8 mouse cellular contexts compared by ENCODE assay signal in genomic region chr10:76442178-76443088, GRCm38 (mm10). TPM values are rescaled to one million over a fixed set of nuclear protein-coding genes. Genes with fewer than 3 reads are reported as not detected.
DNase-seq lines count a peak whose midpoint lies in the region; ATAC-seq and TF ChIP-seq lines count a peak whose summit lies in the region.

TSS of gene Pcnt (minus strand) at chr10:76442786.

- H3K4me1 ChIP-seq in MEL (ENCODE audit: control insufficient read depth in 1 of 2, insufficient read depth in 2 of 2, low read length in 2 of 2), result peaks cover 8 to 37% of the 10 kb centered on the region in 2 experiments
- H3K4me1 ChIP-seq in cerebellum, adult 2 months (ENCODE audit: control insufficient read depth, insufficient read depth, low read length), result no peaks in the 10 kb centered on the region
- H3K4me1 ChIP-seq in forebrain, postnatal 0 days (ENCODE audit: insufficient read depth), result peaks cover 4% of the 10 kb centered on the region
- H3K4me1 ChIP-seq in lung, embryonic 15.5 days, result peaks cover 21% of the 10 kb centered on the region

- peak within 1 kb of the TSS; percentile 75 for H3K4me2 ChIP-seq in forebrain, postnatal 0 days (ENCODE audit: low read depth)
- peak within 1 kb of the TSS; percentile 78 for H3K4me2 ChIP-seq in lung, embryonic 15.5 days

- peak; percentile 99 for DNase-seq in MEL (ENCODE audit: low read depth, low spot score)
- DNase-seq in cerebellum, adult 2 months, result peak; percentile 97 to 98
- peak; percentile 99 for DNase-seq in forebrain, postnatal 0 days
- DNase-seq in heart, postnatal 4 days, result peak; percentile 98
- peak; percentile 96 to 97 for DNase-seq in layer of hippocampus, adult 8-10 months (ENCODE audit: low spot score in 2 of 2)
- DNase-seq in ovary, adult 18-20 months (ENCODE audit: low spot score), result peak; percentile 96
- peak; percentile 98 for DNase-seq in thymus, postnatal 0 days (ENCODE audit: low spot score)

- H3K27me3 ChIP-seq in MEL (ENCODE audit: control insufficient read depth in 1 of 2, insufficient read depth in 2 of 2, low read length in 2 of 2), result no peaks in the 10 kb centered on the region
- no peaks in the 10 kb centered on the region for H3K27me3 ChIP-seq in cerebellum, adult 2 months (ENCODE audit: control insufficient read depth, insufficient read depth, low read length)
- H3K27me3 ChIP-seq in forebrain, postnatal 0 days (ENCODE audit: insufficient read depth, low read length), result no peaks in the 10 kb centered on the region
- H3K27me3 ChIP-seq in lung, embryonic 15.5 days, result no peaks in the 10 kb centered on the region

- peak within 1 kb of the TSS; percentile 76 to 93 for H3K4me3 ChIP-seq in MEL (ENCODE audit: control insufficient read depth in 1 of 2, insufficient read depth in 1 of 2, low read depth in 2 of 2, low read length in 2 of 2)
- H3K4me3 ChIP-seq in cerebellum, adult 2 months (replicated peaks; ENCODE audit: insufficient read depth, low read depth, low read length), result peak within 1 kb of the TSS; percentile 81
- peak within 1 kb of the TSS; percentile 60 for H3K4me3 ChIP-seq in forebrain, postnatal 0 days (ENCODE audit: low read depth, low read length)
- peak within 1 kb of the TSS; percentile 91 for H3K4me3 ChIP-seq in lung, embryonic 15.5 days

- peaks cover 3 to 34% of the 10 kb centered on the region in 2 experiments for H3K36me3 ChIP-seq in MEL (ENCODE audit: control insufficient read depth in 1 of 2, insufficient read depth in 2 of 2, low read length in 2 of 2)
- peaks cover 11% of the 10 kb centered on the region; the same call in 1 of the 2 replicates for H3K36me3 ChIP-seq in forebrain, postnatal 0 days (ENCODE audit: insufficient read depth)
- peaks cover 25% of the 10 kb centered on the region for H3K36me3 ChIP-seq in lung, embryonic 15.5 days

- TF ChIP-seq POLR2A in MEL (IDR thresholded peaks at IDR 0.05; ENCODE audit: control insufficient read depth in 1 of 2, insufficient read depth in 1 of 2, low read depth in 1 of 2, low read length in 2 of 2, poor library complexity in 1 of 2), result peak; percentile 43 to 74
- peak; percentile 13; the same call in 1 of the 2 replicates for TF ChIP-seq POLR2A in cerebellum, adult 2 months (IDR thresholded peaks at IDR 0.05; ENCODE audit: borderline replicate concordance, insufficient read depth, low read length)

- under 1% methylated on average over 78 of the region's 78 CpGs for WGBS in cerebellum, adult 2 months
- 1% methylated on average over 78 of the region's 78 CpGs for WGBS in forebrain, postnatal 0 days
- WGBS in lung, embryonic 15.5 days, result under 1% methylated on average over 78 of the region's 78 CpGs

- no peak; a peak in 1 of 4 replicates for TF ChIP-seq EP300 in MEL (IDR thresholded peaks at IDR 0.05; ENCODE audit: low read depth in 1 of 2, low read length in 2 of 2)

- no peaks in the 10 kb centered on the region for H3K9me3 ChIP-seq in MEL (replicated peaks; ENCODE audit: insufficient read depth, low read length)
- H3K9me3 ChIP-seq in forebrain, postnatal 0 days (ENCODE audit: low read length), result no peaks in the 10 kb centered on the region
- H3K9me3 ChIP-seq in lung, embryonic 15.5 days, result no peaks in the 10 kb centered on the region

- peak within 1 kb of the TSS; percentile 91 for H3K9ac ChIP-seq in MEL (ENCODE audit: control insufficient read depth, low read depth, low read length, poor library complexity, severe bottlenecking)
- peak within 1 kb of the TSS; percentile 56 for H3K9ac ChIP-seq in forebrain, postnatal 0 days
- H3K9ac ChIP-seq in lung, embryonic 15.5 days, result peak within 1 kb of the TSS; percentile 85

- TF ChIP-seq RAD21 in MEL (IDR thresholded peaks at IDR 0.05; ENCODE audit: low read depth, low read length), result no peak

- H3K79me2 ChIP-seq in MEL (ENCODE audit: control insufficient read depth, insufficient read depth, low read length, poor library complexity), result peaks cover 25% of the 10 kb centered on the region

- peak; percentile 99 for ATAC-seq in forebrain, postnatal 0 days
- peak; percentile 99 for ATAC-seq in lung, embryonic 15.5 days (ENCODE audit: borderline replicate concordance, extremely low read depth, low FRiP score, low TSS enrichment)

- peak; percentile 61 to 70 (median 63) for TF ChIP-seq CTCF in MEL (IDR thresholded peaks at IDR 0.05 in 2 of 3, conservative IDR thresholded peaks at IDR 0.05 in 1 of 3; ENCODE audit: control insufficient read depth in 1 of 3, insufficient read depth in 1 of 3, low read depth in 2 of 3, low read length in 3 of 3, poor library complexity in 1 of 3, severe bottlenecking in 1 of 3)
- TF ChIP-seq CTCF in cerebellum, adult 2 months (IDR thresholded peaks at IDR 0.05; ENCODE audit: borderline replicate concordance, insufficient read depth, low read depth, low read length), result peak; percentile 62; the same call in 1 of the 2 replicates
- peak; percentile 82 for TF ChIP-seq CTCF in forebrain, postnatal 0 days (IDR thresholded peaks at IDR 0.05; ENCODE audit: low read depth)

- peak within 1 kb of the TSS; percentile 95 for H3K27ac ChIP-seq in MEL (ENCODE audit: control insufficient read depth, low read depth, low read length)
- peak within 1 kb of the TSS; percentile 78 for H3K27ac ChIP-seq in cerebellum, adult 2 months (ENCODE audit: insufficient read depth, low read length)
- peak within 1 kb of the TSS; percentile 88 for H3K27ac ChIP-seq in forebrain, postnatal 0 days (ENCODE audit: low read depth, low read length)
- peak within 1 kb of the TSS; percentile 98 for H3K27ac ChIP-seq in lung, embryonic 15.5 days

TF ChIP-seq in MEL, 35 proteins besides CTCF, POLR2A, EP300 and RAD21:
- TF ChIP-seq MAZ (IDR thresholded peaks at IDR 0.05; ENCODE audit: low read depth, low read length), result peak; percentile 90; the same call in 1 of the 2 replicates
- TF ChIP-seq POLR2AphosphoS2 (IDR thresholded peaks at IDR 0.05; ENCODE audit: low read length), result peak; percentile 61
- TF ChIP-seq MAX (IDR thresholded peaks at IDR 0.05; ENCODE audit: low read length), result no peak; the same call in 1 of the 2 replicates
- TF ChIP-seq USF1 (IDR thresholded peaks at IDR 0.05; ENCODE audit: low read depth, low read length), result no peak
- TF ChIP-seq ETS1 (IDR thresholded peaks at IDR 0.05; ENCODE audit: low read depth, low read length), result no peak
- peak; percentile 19; the same call in 1 of the 2 replicates for TF ChIP-seq MXI1 (IDR thresholded peaks at IDR 0.05; ENCODE audit: low read depth, low read length)
- peak; percentile 74 for TF ChIP-seq ZMIZ1 (IDR thresholded peaks at IDR 0.05; ENCODE audit: low read depth, low read length)
- peak; percentile 86 for TF ChIP-seq E2F4 (IDR thresholded peaks at IDR 0.05; ENCODE audit: borderline replicate concordance, low read depth, low read length)
- TF ChIP-seq CHD2 (IDR thresholded peaks at IDR 0.05; ENCODE audit: low read length), result peak; percentile 93
- peak; percentile 72 for TF ChIP-seq NELFE (IDR thresholded peaks at IDR 0.05; ENCODE audit: low read depth, low read length)
- TF ChIP-seq ZC3H11A (IDR thresholded peaks at IDR 0.05; ENCODE audit: low read depth, low read length), result no peak
- TF ChIP-seq SIN3A (IDR thresholded peaks at IDR 0.05; ENCODE audit: low read length), result peak; percentile 66
- TF ChIP-seq MAFK (IDR thresholded peaks at IDR 0.05; ENCODE audit: borderline replicate concordance, low read depth, low read length), result no peak
- peak; percentile 36; the same call in 1 of the 2 replicates for TF ChIP-seq KAT2A (conservative IDR thresholded peaks at IDR 0.05; ENCODE audit: low read depth, low read length)
- no peak for TF ChIP-seq UBTF (IDR thresholded peaks at IDR 0.05; ENCODE audit: borderline replicate concordance, insufficient read depth, low read depth, low read length)
- TF ChIP-seq RCOR1 (IDR thresholded peaks at IDR 0.05; ENCODE audit: low read depth, low read length), result no peak
- peak; percentile 80 for TF ChIP-seq HCFC1 (IDR thresholded peaks at IDR 0.05; ENCODE audit: low read depth, low read length)
- TF ChIP-seq TBP (IDR thresholded peaks at IDR 0.05; ENCODE audit: low read depth, low read length), result peak; percentile 82
- TF ChIP-seq TCF12 (IDR thresholded peaks at IDR 0.05; ENCODE audit: low read depth, low read length), result peak; percentile 49; the same call in 1 of the 2 replicates
- TF ChIP-seq GATA1 (IDR thresholded peaks at IDR 0.05; ENCODE audit: low read depth, low read length), result no peak
- no peak for TF ChIP-seq JUND (IDR thresholded peaks at IDR 0.05; ENCODE audit: low read depth, low read length)
- TF ChIP-seq NRF1 (IDR thresholded peaks at IDR 0.05; ENCODE audit: insufficient read depth, low read depth, low read length, poor library complexity, severe bottlenecking), result peak; percentile 93
- TF ChIP-seq ELF1 (IDR thresholded peaks at IDR 0.05; ENCODE audit: low read depth, low read length), result peak; percentile 58; the same call in 1 of the 2 replicates
- no peak for TF ChIP-seq SMC3 (IDR thresholded peaks at IDR 0.05; ENCODE audit: low read depth, low read length)
- no peak; the same call in 1 of the 2 replicates for TF ChIP-seq MYB (IDR thresholded peaks at IDR 0.05; ENCODE audit: low read depth, low read length)

RNA-seq across cellular contexts. Expression of gene Pcnt, which starts in this region (rescaled TPM):
- 30.7 and 34.1 TPM in 2 replicates for total RNA-seq in MEL (2012; rRNA removed)
- 10 to 100 TPM; 36.4 to 51.3 TPM for polyA plus RNA-seq in MEL (2012; ENCODE audit: insufficient read depth in 1 of 2, insufficient read length in 2 of 2, low read depth in 1 of 2, low replicate concordance in 2 of 2, missing spikeins in 1 of 2)
- 31.3 and 35.5 TPM in 2 replicates for polyA plus RNA-seq in cerebellum, adult 2 months (2012; rRNA removed)
- total RNA-seq in forebrain, postnatal 0 days (2014; rRNA removed), result 10.1 and 19.0 TPM in 2 replicates
- polyA plus RNA-seq in forebrain, postnatal 0 days (2015; fragmentation: Nextera tagmentation; extraction: Ambion mirVana), result 2.9 and 4.4 TPM in 2 replicates
- 10 to 100 TPM; 27.1 TPM for total RNA-seq in heart, postnatal 4 days (2021)
- total RNA-seq in layer of hippocampus, adult 8-10 months (2022), result 10 to 100 TPM; 21.7 to 23.6 (median 23.2) TPM
- polyA plus RNA-seq in lung, embryonic 15.5 days (2015; fragmentation: Nextera tagmentation; extraction: Ambion mirVana), result 16.2 and 18.5 TPM in 2 replicates
- 14.8 and 17.5 TPM in 2 replicates for polyA plus RNA-seq in thymus, postnatal 0 days (2015; fragmentation: Nextera tagmentation; extraction: Ambion mirVana)

Comparison
In these comparisons a context has a peak if more than half of its experiments do, and no peak if none do; other contexts are left out.
1. Peak in every context shown above with its lines: DNase-seq, ATAC-seq, H3K4me3 ChIP-seq and H3K27ac ChIP-seq.